Mouse (Mus musculus): ENCODE results near the gene Hspa4. TPM values are rescaled to one million over a fixed set of nuclear protein-coding genes. Genes with fewer than 3 reads are reported as not detected.

The Hspa4 gene
- polyA plus RNA-seq, 1 experiment from 2014 or later = 41.4 TPM

- H3K4me3 ChIP-seq (ENCODE audit: low read depth, low read length) = no peak overlapping the region
- WGBS (ENCODE audit: insufficient replicate concordance) = 65% methylated on average over 1 of the region's 1 CpGs
- TF ChIP-seq CTCF (IDR thresholded peaks at IDR 0.05; ENCODE audit: low read depth) (no peak), EP300 (IDR thresholded peaks at IDR 0.05; ENCODE audit: low read depth) (no peak)
Observed at GRCm38 (mm10) chr11:53336924-53337323, 36.7 kb upstream of the Hspa4 start.

GRCm38 (mm10) chr11:53336182-53336571 lies 35.9 kb upstream of the Hspa4 start:
- no peak overlapping the region for H3K9ac ChIP-seq (replicated peaks)
- no peaks in the 10 kb centered on the region for H3K27me3 ChIP-seq (ENCODE audit: insufficient read depth, low read length)
- DNase-seq (no peak), ATAC-seq (no peak)
- no peak overlapping the region for H3K27ac ChIP-seq (ENCODE audit: low read depth)
- no peak for TF ChIP-seq CTCF (IDR thresholded peaks at IDR 0.05; ENCODE audit: low read depth)
- no peak for TF ChIP-seq EP300 (IDR thresholded peaks at IDR 0.05; ENCODE audit: low read depth)
- H3K4me2 ChIP-seq (ENCODE audit: low read depth, low read length) = no peak overlapping the region
- H3K4me3 ChIP-seq (ENCODE audit: low read depth, low read length) = no peak overlapping the region
- no peaks in the 10 kb centered on the region for H3K4me1 ChIP-seq (ENCODE audit: insufficient read depth)
- H3K36me3 ChIP-seq (replicated peaks; ENCODE audit: insufficient read depth, low read length) = peaks cover 12% of the 10 kb centered on the region; the same call in 1 of the 2 replicates
- H3K9me3 ChIP-seq (ENCODE audit: low read length) = no peaks in the 10 kb centered on the region

More at GRCm38 (mm10) chr11:53336924-53337323, 36.7 kb upstream of the Hspa4 start:
- Histone ChIP-seq H3K27ac (ENCODE audit: low read depth) (no peak overlapping the region), H3K27me3 (ENCODE audit: insufficient read depth, low read length) (no peaks in the 10 kb centered on the region), H3K36me3 (replicated peaks; ENCODE audit: insufficient read depth, low read length) (peaks cover 10% of the 10 kb centered on the region; the same call in 1 of the 2 replicates), H3K9me3 (ENCODE audit: low read length) (no peaks in the 10 kb centered on the region), H3K9ac (replicated peaks) (no peak overlapping the region), H3K4me1 (ENCODE audit: insufficient read depth) (no peaks in the 10 kb centered on the region), H3K4me2 (ENCODE audit: low read depth, low read length) (no peak overlapping the region)
- ATAC-seq (no peak), DNase-seq (no peak)

- Histone ChIP-seq H3K27ac (ENCODE audit: low read depth) (no peak overlapping the region), H3K4me2 (ENCODE audit: low read depth, low read length) (no peak overlapping the region)
Observed at GRCm38 (mm10) chr11:53335505-53336181, 35.4 kb upstream of the Hspa4 start.

DNA sequence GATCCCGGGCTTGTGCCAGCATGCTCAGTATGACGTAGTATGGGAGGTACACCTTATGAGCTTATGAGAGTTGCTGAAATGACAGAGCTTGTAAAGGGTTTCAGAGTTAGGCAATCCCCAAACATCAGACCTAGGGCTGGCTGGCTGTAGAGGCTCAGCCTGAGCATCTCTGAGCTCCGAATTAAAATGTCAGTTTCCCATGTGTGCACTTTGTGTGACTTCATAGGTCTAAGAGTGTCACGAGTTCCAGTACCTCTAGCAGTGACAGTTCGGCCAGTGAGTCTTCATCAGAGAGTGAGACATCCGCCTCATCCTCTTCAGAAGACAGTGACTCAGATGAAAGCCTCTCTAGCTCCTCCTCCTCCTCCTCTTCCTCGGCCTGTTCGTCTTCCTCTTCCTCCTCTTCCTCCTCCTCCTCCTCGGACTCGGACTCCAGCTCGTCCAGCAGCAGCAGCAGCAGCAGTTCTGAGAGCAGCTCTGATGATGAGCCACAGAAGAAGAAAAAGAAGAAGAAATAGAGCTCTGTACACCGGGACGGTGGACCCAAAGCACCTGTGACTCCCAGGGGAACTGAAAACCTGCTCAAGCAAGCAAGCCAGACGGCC lies 31.9 kb upstream of the Hspa4 start:
- WGBS (ENCODE audit: insufficient replicate concordance) = 78% methylated on average over 14 of the region's 14 CpGs
- no peak overlapping the region for H3K9ac ChIP-seq (replicated peaks)
- no peak for TF ChIP-seq CTCF (IDR thresholded peaks at IDR 0.05; ENCODE audit: low read depth)
- no peak for TF ChIP-seq EP300 (IDR thresholded peaks at IDR 0.05; ENCODE audit: low read depth)
- no peak overlapping the region for H3K4me3 ChIP-seq (ENCODE audit: low read depth, low read length)
- no peaks in the 10 kb centered on the region for H3K27me3 ChIP-seq (ENCODE audit: insufficient read depth, low read length)
- no peak overlapping the region for H3K4me2 ChIP-seq (ENCODE audit: low read depth, low read length)
- DNase-seq (no peak), ATAC-seq (no peak)
- no peak overlapping the region for H3K27ac ChIP-seq (ENCODE audit: low read depth)
- no peaks in the 10 kb centered on the region for H3K9me3 ChIP-seq (ENCODE audit: low read length)
- H3K36me3 ChIP-seq (replicated peaks; ENCODE audit: insufficient read depth, low read length) = peaks cover 34% of the 10 kb centered on the region
- no peaks in the 10 kb centered on the region for H3K4me1 ChIP-seq (ENCODE audit: insufficient read depth)

More at GRCm38 (mm10) chr11:53335505-53336181, 35.4 kb upstream of the Hspa4 start:
- Histone ChIP-seq H3K36me3 (replicated peaks; ENCODE audit: insufficient read depth, low read length) (peaks cover 15% of the 10 kb centered on the region), H3K9ac (replicated peaks) (no peak overlapping the region), H3K27me3 (ENCODE audit: insufficient read depth, low read length) (no peaks in the 10 kb centered on the region), H3K4me3 (ENCODE audit: low read depth, low read length) (no peak overlapping the region), H3K9me3 (ENCODE audit: low read length) (no peaks in the 10 kb centered on the region), H3K4me1 (ENCODE audit: insufficient read depth) (no peaks in the 10 kb centered on the region)
- ATAC-seq (no peak), DNase-seq (no peak)
- WGBS (ENCODE audit: insufficient replicate concordance) = 47% methylated on average over 3 of the region's 3 CpGs
- TF ChIP-seq CTCF (IDR thresholded peaks at IDR 0.05; ENCODE audit: low read depth) = no peak
- TF ChIP-seq EP300 (IDR thresholded peaks at IDR 0.05; ENCODE audit: low read depth) = no peak

GRCm38 (mm10) chr11:53331121-53331520 lies 30.9 kb upstream of the Hspa4 start:
- H3K4me1 ChIP-seq (ENCODE audit: insufficient read depth) = no peaks in the 10 kb centered on the region
- H3K27ac ChIP-seq (ENCODE audit: low read depth) = no peak overlapping the region
- DNase-seq = no peak
- no peaks in the 10 kb centered on the region for H3K27me3 ChIP-seq (ENCODE audit: insufficient read depth, low read length)
- H3K4me3 ChIP-seq (ENCODE audit: low read depth, low read length) = no peak overlapping the region
- H3K9ac ChIP-seq (replicated peaks) = no peak overlapping the region
- peaks cover 34% of the 10 kb centered on the region for H3K36me3 ChIP-seq (replicated peaks; ENCODE audit: insufficient read depth, low read length)
- TF ChIP-seq CTCF (IDR thresholded peaks at IDR 0.05; ENCODE audit: low read depth) (no peak), EP300 (IDR thresholded peaks at IDR 0.05; ENCODE audit: low read depth) (no peak)
- H3K4me2 ChIP-seq (ENCODE audit: low read depth, low read length) = no peak overlapping the region
- H3K9me3 ChIP-seq (ENCODE audit: low read length) = no peaks in the 10 kb centered on the region
- 89% methylated on average over 6 of the region's 6 CpGs for WGBS (ENCODE audit: insufficient replicate concordance)
- ATAC-seq = no peak

- Histone ChIP-seq H3K4me1 (ENCODE audit: insufficient read depth) (peaks cover 3% of the 10 kb centered on the region), H3K36me3 (replicated peaks; ENCODE audit: insufficient read depth, low read length) (peaks cover 34% of the 10 kb centered on the region), H3K9ac (replicated peaks) (no peak overlapping the region), H3K27me3 (ENCODE audit: insufficient read depth, low read length) (no peaks in the 10 kb centered on the region), H3K4me2 (ENCODE audit: low read depth, low read length) (no peak overlapping the region), H3K9me3 (ENCODE audit: low read length) (no peaks in the 10 kb centered on the region), H3K4me3 (ENCODE audit: low read depth, low read length) (no peak overlapping the region), H3K27ac (ENCODE audit: low read depth) (no peak overlapping the region)
- ATAC-seq (no peak), DNase-seq (no peak)
- WGBS (ENCODE audit: insufficient replicate concordance) = 51% methylated on average over 7 of the region's 7 CpGs
- no peak for TF ChIP-seq CTCF (IDR thresholded peaks at IDR 0.05; ENCODE audit: low read depth)
- TF ChIP-seq EP300 (IDR thresholded peaks at IDR 0.05; ENCODE audit: low read depth) = no peak
Observed at GRCm38 (mm10) chr11:53330325-53330724, 30.1 kb upstream of the Hspa4 start.

Data from liver, postnatal 0 days (tissue).